Mouse (Mus musculus) megakaryocyte, embryonic 14.5 days (primary cell): ENCODE measurements around the gene Wnt1.

ENCODE experiments used
- FLI1 ChIP-seq: IDR thresholded peaks from 2 replicates; pipeline ENCODE4 v1.6.1; 2012; ENCODE audit warnings: low read length, inconsistent platforms, mixed read lengths
- GATA1 ChIP-seq: IDR thresholded peaks from 3 replicates; pipeline ENCODE4 v1.6.1; 2012; ENCODE audit warnings: mixed read lengths, low read length, inconsistent platforms, borderline replicate concordance

DNA sequence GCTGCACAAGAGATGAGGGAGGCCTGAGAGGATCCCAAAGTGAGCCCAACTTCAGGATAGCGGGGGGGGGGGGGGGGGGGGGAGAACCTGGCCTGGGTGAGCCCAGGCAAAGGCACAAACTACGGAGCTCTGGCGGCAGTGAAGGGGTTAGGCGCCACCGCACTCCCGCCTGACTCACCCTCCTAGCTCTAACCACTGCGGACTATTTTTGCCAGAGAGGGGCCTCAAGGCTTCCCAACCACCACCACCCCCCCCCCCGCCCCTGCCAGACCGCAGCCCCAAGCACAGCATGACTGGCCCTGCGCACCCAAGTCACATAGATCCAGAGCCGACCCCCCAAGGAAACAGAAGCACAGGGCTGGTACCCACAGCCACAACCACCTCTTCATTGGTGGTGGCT is 10.9 kb upstream of the Wnt1 start:
- TF ChIP-seq GATA1 (no peak), FLI1 (no peak)
